Mouse (Mus musculus) CH12.LX (cell line): ENCODE measurements around the gene Cptp. TPM values are rescaled to one million over a fixed set of nuclear protein-coding genes. Genes with fewer than 3 reads are reported as not detected.
A peak's percentile ranks its signal among the peaks of the same experiment; 100 is the strongest.

Experiments
- DNase-seq: peaks from one replicate; pipeline ENCODE4 v3.0.0-alpha.2; 2013; ENCODE audit errors: extremely low read depth
- H3K27ac ChIP-seq: 2 replicates; pipeline ENCODE4 v1.5.1; 2012; ENCODE audit warnings: low read depth, mild to moderate bottlenecking, control low read depth, moderate library complexity; ENCODE audit not compliant: insufficient read depth
- H3K27me3 ChIP-seq: replicated peaks from 2 replicates; pipeline ENCODE3; 2012; ENCODE audit warnings: inconsistent platforms
- H3K36me3 ChIP-seq, 2 experiments: replicated peaks in 1 of 2; 2 replicates each; pipeline versions ENCODE3 to v1.6.1; 2012; ENCODE audit warnings: inconsistent platforms in 1 of 2, low read length in 1 of 2, mild to moderate bottlenecking in 1 of 2, mixed read lengths in 1 of 2, moderate library complexity in 1 of 2; ENCODE audit not compliant: control insufficient read depth in 1 of 2, insufficient read depth in 1 of 2
- H3K4me1 ChIP-seq, 2 experiments: 2 replicates each; pipeline ENCODE4 v1.6.1; 2012; ENCODE audit warnings: inconsistent platforms in 1 of 2, moderate library complexity in 1 of 2; ENCODE audit not compliant: insufficient read depth in 2 of 2, control insufficient read depth in 1 of 2
- H3K4me2 ChIP-seq: 2 replicates; pipeline ENCODE4 v1.6.1; 2012; ENCODE audit warnings: low read depth, mild to moderate bottlenecking, control low read depth; ENCODE audit not compliant: poor library complexity, insufficient read depth, severe bottlenecking
- H3K4me3 ChIP-seq, 3 experiments: fragments of 150-350 bp in 1 of 3; sonication (generic) in 1 of 3; replicated peaks in 1 of 3; 2 replicates each; pipeline versions ENCODE3 to v1.5.1; 2011 to 2012; ENCODE audit warnings: low read depth in 2 of 3, low read length in 2 of 3, mild to moderate bottlenecking in 2 of 3, moderate library complexity in 2 of 3, control low read depth in 1 of 3, improper control_type of control experiment in 1 of 3, inconsistent platforms in 1 of 3, mixed read lengths in 1 of 3; ENCODE audit not compliant: poor library complexity in 1 of 3
- H3K79me2 ChIP-seq: replicated peaks from 2 replicates; pipeline ENCODE4 v1.6.1; 2012; ENCODE audit warnings: mild to moderate bottlenecking, moderate library complexity; ENCODE audit not compliant: control insufficient read depth, poor library complexity, insufficient read depth, severe bottlenecking; ENCODE audit errors: extremely low read depth
- H3K9ac ChIP-seq: 2 replicates; pipeline ENCODE4 v1.6.1; 2012; ENCODE audit warnings: low read depth, mild to moderate bottlenecking, control low read depth, moderate library complexity; ENCODE audit not compliant: insufficient read depth
- H3K9me3 ChIP-seq: replicated peaks from 2 replicates; pipeline ENCODE3; 2012; ENCODE audit warnings: low read length, inconsistent platforms, mixed read lengths
- E2F4 ChIP-seq: IDR thresholded peaks from 2 replicates; pipeline ENCODE4 v1.6.1; 2011; ENCODE audit warnings: low read depth, low read length, improper control_type of control experiment; ENCODE audit not compliant: insufficient replicate concordance
- ETS1 ChIP-seq: conservative IDR thresholded peaks from 2 replicates; pipeline ENCODE4 v1.6.1; 2012; ENCODE audit warnings: low read depth, mild to moderate bottlenecking, inconsistent platforms, low read length, improper control_type of control experiment, moderate library complexity
- HCFC1 ChIP-seq: IDR thresholded peaks from 2 replicates; pipeline ENCODE4 v1.6.1; 2012; ENCODE audit warnings: low read depth, mild to moderate bottlenecking, inconsistent platforms, low read length, improper control_type of control experiment
- JUND ChIP-seq: conservative IDR thresholded peaks from 2 replicates; pipeline ENCODE4 v1.6.1; 2011; ENCODE audit warnings: low read depth, low read length, improper control_type of control experiment
- MAX ChIP-seq: IDR thresholded peaks from 2 replicates; pipeline ENCODE4 v1.6.1; 2011; ENCODE audit warnings: low read length, improper control_type of control experiment
- MEF2A ChIP-seq: IDR thresholded peaks from 2 replicates; pipeline ENCODE4 v1.6.1; 2014; ENCODE audit warnings: low read depth, mild to moderate bottlenecking, inconsistent platforms, low read length, improper control_type of control experiment, borderline replicate concordance
- MXI1 ChIP-seq: IDR thresholded peaks from 2 replicates; pipeline ENCODE4 v1.6.1; 2011; ENCODE audit warnings: mild to moderate bottlenecking, low read depth, low read length, improper control_type of control experiment
- NELFE ChIP-seq: IDR thresholded peaks from 2 replicates; pipeline ENCODE4 v1.6.1; 2011; ENCODE audit warnings: low read depth, low read length, improper control_type of control experiment
- POLR2A ChIP-seq: IDR thresholded peaks from 2 replicates; pipeline ENCODE4 v1.6.1; 2011; ENCODE audit warnings: low read depth, mild to moderate bottlenecking, improper control_type of control experiment, low read length
- RAD21 ChIP-seq: IDR thresholded peaks from 2 replicates; pipeline ENCODE4 v1.6.1; 2011; ENCODE audit warnings: low read depth, mild to moderate bottlenecking, low read length, improper control_type of control experiment, moderate library complexity
- RCOR1 ChIP-seq: conservative IDR thresholded peaks from 2 replicates; pipeline ENCODE4 v1.6.1; 2012; ENCODE audit warnings: low read depth, mild to moderate bottlenecking, inconsistent platforms, low read length, improper control_type of control experiment
- SMC3 ChIP-seq: IDR thresholded peaks from 2 replicates; pipeline ENCODE4 v1.6.1; 2011; ENCODE audit warnings: low read depth, low read length, improper control_type of control experiment
- TBP ChIP-seq: conservative IDR thresholded peaks from 2 replicates; pipeline ENCODE4 v1.6.1; 2011; ENCODE audit warnings: low read depth, low read length, improper control_type of control experiment
- ZC3H11A ChIP-seq: IDR thresholded peaks from 2 replicates; pipeline ENCODE4 v1.6.1; 2012; ENCODE audit warnings: low read depth, mild to moderate bottlenecking, inconsistent platforms, low read length, improper control_type of control experiment
- ZKSCAN1 ChIP-seq: IDR thresholded peaks from 2 replicates; pipeline ENCODE4 v1.6.1; 2012; ENCODE audit warnings: low read depth, inconsistent platforms, low read length, improper control_type of control experiment, borderline replicate concordance
- ZNF384 ChIP-seq: IDR thresholded peaks from 2 replicates; pipeline ENCODE4 v1.6.1; 2012; ENCODE audit warnings: low read depth, low read length, improper control_type of control experiment, inconsistent platforms
- dilution Hi-C: fragments of 300-500 bp; cut with MboI; formaldehyde crosslinking; loops from 2 replicates; pipeline ENCODE4 v1.14.3; 2020; ENCODE audit warnings: low sequenced_read_pairs; ENCODE audit not compliant: extremely low pct_unique_long_range_greater_than_20kb, extremely low pct_ligation_motif_present
- in situ Hi-C: fragments of 300-500 bp; cut with MboI; formaldehyde crosslinking; loops from 3 replicates; pipeline ENCODE4 v1.14.3; 2019; ENCODE audit warnings: low sequenced_read_pairs, low pct_ligation_motif_present, low pct_unique_long_range_greater_than_20kb, mixed read lengths
- polyA plus RNA-seq: library from polyadenylated mRNA; unstranded; fragments of >175 nt; gene quantifications from 2 replicates; pipeline ENCODE4 v1.2.1, GENCODE M21; 2012; ENCODE audit warnings: low read depth; ENCODE audit not compliant: insufficient read length
- total RNA-seq, 2 experiments: library from RNA; depleted of rRNA; stranded (reverse); fragments of 300-350 nt in 1 of 2; fragments of >200 nt in 1 of 2; gene quantifications; 2 replicates each; pipeline ENCODE4 v1.2.3; 2012 to 2014

Cptp gene
- total and polyA plus RNA-seq, 3 experiments: 9.0 to 15.5 (median 12.1) TPM

GRCm38 (mm10) chr4:155871404-155871803, 2.2 kb upstream of the Cptp start:
- Histone ChIP-seq H3K79me2 (peaks cover 31% of the 10 kb centered on the region), H3K27me3 (no peaks in the 10 kb centered on the region)
- TF ChIP-seq MAX: no peak
- no peak for TF ChIP-seq ZKSCAN1
- TF ChIP-seq MXI1: no peak
- no peak for TF ChIP-seq SMC3
- TF ChIP-seq JUND: no peak
- TF ChIP-seq, all 38 proteins: peak for 0
- Histone ChIP-seq H3K9ac (no peak overlapping the region), H3K4me2 (no peak overlapping the region), H3K36me3 (peaks cover 50 to 60% of the 10 kb centered on the region in 2 experiments), H3K27ac (no peak overlapping the region), H3K9me3 (no peaks in the 10 kb centered on the region), H3K4me1 (peaks cover 24 to 36% of the 10 kb centered on the region in 2 experiments), H3K4me3 (no peak overlapping the region)
- DNase-seq: no peak
- dilution Hi-C loops: no loop called here
- in situ Hi-C loops: no loop called here

- Histone ChIP-seq H3K27ac (0 out of 2 replicates have a peak overlapping the region, but pooled peaks have one; percentile 5), H3K9me3 (no peaks in the 10 kb centered on the region), H3K79me2 (peaks cover 31% of the 10 kb centered on the region), H3K4me1 (peaks cover 26 to 43% of the 10 kb centered on the region in 2 experiments), H3K36me3 (peaks cover 50 to 65% of the 10 kb centered on the region in 2 experiments), H3K4me3 (peak overlapping the region; percentile 85 to 93 (median 88)), H3K4me2 (peak overlapping the region; percentile 94), H3K9ac (peak overlapping the region; percentile 84), H3K27me3 (no peaks in the 10 kb centered on the region)
- no peak for DNase-seq
- dilution Hi-C loops (no loop called here), in situ Hi-C loops (no loop called here)
- TF ChIP-seq ZC3H11A: no peak
- no peak for TF ChIP-seq RCOR1
- no peak for TF ChIP-seq MEF2A
- no peak for TF ChIP-seq HCFC1
- no peak for TF ChIP-seq MXI1
- TF ChIP-seq E2F4: no peak
- TF ChIP-seq ZNF384: no peak
- TF ChIP-seq NELFE: no peak
- no peak for TF ChIP-seq ETS1
- TF ChIP-seq TBP: no peak
- TF ChIP-seq RAD21: no peak
- TF ChIP-seq POLR2A: no peak
Measured at GRCm38 (mm10) chr4:155868614-155869298, 484 bp downstream of the Cptp start.
